12 mouse cellular contexts compared by ENCODE assay signal in the genomic region with DNA sequence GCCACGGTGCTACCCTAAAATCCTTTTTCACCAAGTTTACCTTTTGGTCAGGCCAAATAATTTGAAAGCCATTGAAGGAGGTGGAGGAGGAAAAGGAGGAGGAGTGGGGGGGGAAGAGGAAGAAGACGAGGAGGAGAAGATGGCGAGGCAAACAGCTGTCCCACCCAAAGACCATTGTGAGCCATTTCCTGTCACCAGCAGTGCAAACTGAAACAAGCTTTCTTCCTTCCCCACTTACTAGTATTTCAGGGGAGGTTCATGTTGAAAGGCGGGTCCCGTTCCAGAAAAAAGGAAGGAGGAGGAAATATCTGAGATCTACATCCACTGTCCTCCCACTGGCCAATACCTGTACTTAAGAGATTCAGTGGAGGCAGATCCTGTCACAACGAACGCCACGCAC. TPM values are rescaled to one million over a fixed set of nuclear protein-coding genes. Genes with fewer than 3 reads are reported as not detected.
A peak's percentile ranks its signal among the peaks of the same experiment; 100 is the strongest.
DNase-seq lines count a peak whose midpoint lies in the region; ATAC-seq lines count a peak whose summit lies in the region.
"Had no signal": no experiment of that assay in that cellular context is flagged by ENCODE, and none has a peak within 500 bp of the region (broad histone marks: within the 10 kb centered on the region; RNA-seq: fewer than 3 reads in every experiment).

No protein-coding gene starts in this region.

- H3K27ac ChIP-seq in liver, embryonic 12.5 days = 0 out of 2 replicates have a peak overlapping the region, but pooled peaks have one; percentile 12
- H3K27ac ChIP-seq in liver, embryonic 11.5 days (ENCODE audit: low read depth, low read length) = no peak overlapping the region
- peak overlapping the region; percentile 65 for H3K27ac ChIP-seq in intestine, embryonic 16.5 days (ENCODE audit: low read length)
- peak overlapping the region; percentile 80 for H3K27ac ChIP-seq in stomach, embryonic 15.5 days

- intact Hi-C loops in heart, postnatal 36 days (cut with DNase I) = no loop called here

- H3K27me3 ChIP-seq in liver, embryonic 12.5 days (replicated peaks) = 0 out of 2 replicates have a peak, but pooled peaks cover under 1% of the 10 kb centered on the region
- H3K27me3 ChIP-seq in liver, embryonic 11.5 days (replicated peaks; ENCODE audit: control insufficient read depth, insufficient read depth, low read length) = no peaks in the 10 kb centered on the region
- no peaks in the 10 kb centered on the region for H3K27me3 ChIP-seq in intestine, embryonic 16.5 days (replicated peaks; ENCODE audit: control insufficient read depth, insufficient read depth, low read length)
- H3K27me3 ChIP-seq in stomach, embryonic 15.5 days (replicated peaks) = no peaks in the 10 kb centered on the region

- H3K9ac ChIP-seq in liver, embryonic 12.5 days = no peak overlapping the region
- H3K9ac ChIP-seq in liver, embryonic 11.5 days (ENCODE audit: low read depth, low read length) = no peak overlapping the region
- no peak overlapping the region for H3K9ac ChIP-seq in intestine, embryonic 16.5 days (ENCODE audit: low read depth, low read length)
- no peak overlapping the region for H3K9ac ChIP-seq in stomach, embryonic 15.5 days

- ATAC-seq in liver, embryonic 12.5 days = no peak
- no peak for ATAC-seq in liver, embryonic 11.5 days (replicated peaks; ENCODE audit: low FRiP score)
- ATAC-seq in intestine, embryonic 16.5 days = no peak
- ATAC-seq in stomach, embryonic 15.5 days (ENCODE audit: insufficient read depth, low FRiP score, low read depth) = no peak

- H3K4me1 ChIP-seq in liver, embryonic 12.5 days = peaks cover 22% of the 10 kb centered on the region; the same call in 1 of the 2 replicates
- H3K4me1 ChIP-seq in liver, embryonic 11.5 days (replicated peaks; ENCODE audit: control insufficient read depth, insufficient read depth, low read length) = peaks cover 3% of the 10 kb centered on the region; the same call in 1 of the 2 replicates
- H3K4me1 ChIP-seq in intestine, embryonic 16.5 days (ENCODE audit: control insufficient read depth, insufficient read depth, low read length) = peaks cover 24% of the 10 kb centered on the region
- H3K4me1 ChIP-seq in stomach, embryonic 15.5 days = peaks cover 27% of the 10 kb centered on the region

- H3K36me3 ChIP-seq in liver, embryonic 12.5 days = peaks cover 13% of the 10 kb centered on the region; the same call in 1 of the 2 replicates
- peaks cover 5% of the 10 kb centered on the region; the same call in 1 of the 2 replicates for H3K36me3 ChIP-seq in liver, embryonic 11.5 days (ENCODE audit: control insufficient read depth, insufficient read depth, low read length)
- H3K36me3 ChIP-seq in intestine, embryonic 16.5 days (ENCODE audit: control insufficient read depth, insufficient read depth, low read length) = no peaks in the 10 kb centered on the region
- H3K36me3 ChIP-seq in stomach, embryonic 15.5 days = peaks cover 12% of the 10 kb centered on the region; the same call in 1 of the 2 replicates

- H3K9me3 ChIP-seq in liver, embryonic 12.5 days (replicated peaks) = no peaks in the 10 kb centered on the region
- no peaks in the 10 kb centered on the region for H3K9me3 ChIP-seq in liver, embryonic 11.5 days (ENCODE audit: control insufficient read depth, low read length)
- H3K9me3 ChIP-seq in intestine, embryonic 16.5 days (ENCODE audit: control insufficient read depth, low read length) = no peaks in the 10 kb centered on the region
- no peaks in the 10 kb centered on the region for H3K9me3 ChIP-seq in stomach, embryonic 15.5 days

- 39% methylated on average over 8 of the region's 8 CpGs for WGBS in liver, embryonic 12.5 days (ENCODE audit: insufficient replicate concordance)
- WGBS in liver, embryonic 11.5 days = 63% methylated on average over 8 of the region's 8 CpGs
- 74% methylated on average over 8 of the region's 8 CpGs for WGBS in intestine, embryonic 16.5 days
- 74% methylated on average over 8 of the region's 8 CpGs for WGBS in stomach, embryonic 15.5 days

- H3K4me2 ChIP-seq in liver, embryonic 12.5 days = no peak overlapping the region
- no peak overlapping the region for H3K4me2 ChIP-seq in liver, embryonic 11.5 days
- no peak overlapping the region for H3K4me2 ChIP-seq in intestine, embryonic 16.5 days (ENCODE audit: low read depth, low read length)
- H3K4me2 ChIP-seq in stomach, embryonic 15.5 days = no peak overlapping the region

- DNase-seq in heart, adult 11 months = peak; percentile 97
- no peak for DNase-seq in heart, postnatal 36 days
- DNase-seq in liver, embryonic 11.5 days (ENCODE audit: low spot score) = no peak
- DNase-seq in embryo, embryonic 10 days (ENCODE audit: low spot score) = no peak
- DNase-seq in urinary bladder, postnatal 14 days (ENCODE audit: low spot score) = no peak

- no peak overlapping the region for H3K4me3 ChIP-seq in liver, embryonic 12.5 days
- no peak overlapping the region for H3K4me3 ChIP-seq in liver, embryonic 11.5 days (ENCODE audit: low read depth, low read length)
- H3K4me3 ChIP-seq in intestine, embryonic 16.5 days (ENCODE audit: low read length) = no peak overlapping the region
- no peak overlapping the region for H3K4me3 ChIP-seq in stomach, embryonic 15.5 days (replicated peaks)

RNA-seq across cellular contexts. Expression of gene Gm49361, which starts 16.5 kb away (rescaled TPM):
- 1 to 10 TPM in 1 of 2 experiments, not detected in 1; 2.4 TPM for total RNA-seq in heart, postnatal 36 days (2021)
- not detected in 2 replicates for polyA plus RNA-seq in liver, embryonic 12.5 days (2016; fragmentation: Nextera tagmentation; extraction: Ambion mirVana)
- polyA plus RNA-seq in liver, embryonic 11.5 days (2014; fragmentation: Nextera tagmentation; extraction: Ambion mirVana) = not detected in 2 replicates
- not detected in 2 replicates for polyA plus RNA-seq in intestine, embryonic 16.5 days (2015; fragmentation: Nextera tagmentation; extraction: Ambion mirVana)
- polyA plus RNA-seq in stomach, embryonic 15.5 days (2015; fragmentation: Nextera tagmentation; extraction: Ambion mirVana) = not detected in 2 replicates
- total RNA-seq: liver, adult 2 months had no signal
- polyA plus RNA-seq: C2C12; embryonic facial prominence, embryonic 11.5 days; gonadal fat pad, adult 2 months; liver, adult 2 months had no signal

RNA-seq across cellular contexts. Expression of gene Lats2, which starts 28.8 kb away (rescaled TPM):
- 10 to 100 TPM; 33.3 to 38.5 TPM for total RNA-seq in heart, postnatal 36 days (2021)
- polyA plus RNA-seq in liver, embryonic 12.5 days (2016; fragmentation: Nextera tagmentation; extraction: Ambion mirVana) = 6.6 and 7.3 TPM in 2 replicates
- 8.7 and 9.7 TPM in 2 replicates for polyA plus RNA-seq in liver, embryonic 11.5 days (2014; fragmentation: Nextera tagmentation; extraction: Ambion mirVana)
- 11.5 and 13.4 TPM in 2 replicates for polyA plus RNA-seq in intestine, embryonic 16.5 days (2015; fragmentation: Nextera tagmentation; extraction: Ambion mirVana)
- polyA plus RNA-seq in stomach, embryonic 15.5 days (2015; fragmentation: Nextera tagmentation; extraction: Ambion mirVana) = 18.0 and 19.1 TPM in 2 replicates
